Mouse (Mus musculus): ENCODE results near the gene Qsox1.

- TF ChIP-seq CTCF (IDR thresholded peaks at IDR 0.05 in 2 of 3, conservative IDR thresholded peaks at IDR 0.05 in 1 of 3; ENCODE audit: control insufficient read depth in 1 of 3, insufficient read depth in 1 of 3, low read depth in 2 of 3, low read length in 3 of 3, poor library complexity in 1 of 3, severe bottlenecking in 1 of 3) = no peak
- TF ChIP-seq MEF2A (IDR thresholded peaks at IDR 0.05; ENCODE audit: extremely low read depth, insufficient replicate concordance, low read depth, low read length, poor library complexity, severe bottlenecking) = no peak
- TF ChIP-seq POLR2A (IDR thresholded peaks at IDR 0.05; ENCODE audit: control insufficient read depth in 1 of 2, insufficient read depth in 1 of 2, low read depth in 1 of 2, low read length in 2 of 2, poor library complexity in 1 of 2) = no peak
- no peak for TF ChIP-seq GATA1 (IDR thresholded peaks at IDR 0.05; ENCODE audit: low read depth, low read length)
- no peak for TF ChIP-seq TAL1 (IDR thresholded peaks at IDR 0.05; ENCODE audit: low read length)
- no peak for TF ChIP-seq ZNF384 (IDR thresholded peaks at IDR 0.05; ENCODE audit: low read depth, low read length)
- TF ChIP-seq MAFK (IDR thresholded peaks at IDR 0.05; ENCODE audit: borderline replicate concordance, low read depth, low read length) = no peak
- TF ChIP-seq E2F4 (IDR thresholded peaks at IDR 0.05; ENCODE audit: borderline replicate concordance, low read depth, low read length) = no peak
- no peak for TF ChIP-seq MYC (IDR thresholded peaks at IDR 0.05; ENCODE audit: low read depth, low read length)
- TF ChIP-seq EP300 (IDR thresholded peaks at IDR 0.05; ENCODE audit: low read depth in 1 of 2, low read length in 2 of 2) = no peak
Observed at GRCm38 (mm10) chr1:155833610-155834009, 20.9 kb upstream of the Qsox1 start.
